Mouse (Mus musculus) gastrocnemius, postnatal 10 days (tissue): ENCODE results near the gene Phf2. TPM values are rescaled to one million over a fixed set of nuclear protein-coding genes. Genes with fewer than 3 reads are reported as not detected.

Experiments used
- DNase-seq: peaks from one replicate; pipeline ENCODE4 v3.0.0; 2021; ENCODE audit warnings: mixed read lengths
- total RNA-seq, 2 experiments: library from RNA; stranded (reverse); gene quantifications; 2 replicates each; pipeline ENCODE4 v1.2.3; 2021

Phf2 gene
- total RNA-seq, 2 experiments from 2014 or later = 26.8 to 30.3 TPM

DNA sequence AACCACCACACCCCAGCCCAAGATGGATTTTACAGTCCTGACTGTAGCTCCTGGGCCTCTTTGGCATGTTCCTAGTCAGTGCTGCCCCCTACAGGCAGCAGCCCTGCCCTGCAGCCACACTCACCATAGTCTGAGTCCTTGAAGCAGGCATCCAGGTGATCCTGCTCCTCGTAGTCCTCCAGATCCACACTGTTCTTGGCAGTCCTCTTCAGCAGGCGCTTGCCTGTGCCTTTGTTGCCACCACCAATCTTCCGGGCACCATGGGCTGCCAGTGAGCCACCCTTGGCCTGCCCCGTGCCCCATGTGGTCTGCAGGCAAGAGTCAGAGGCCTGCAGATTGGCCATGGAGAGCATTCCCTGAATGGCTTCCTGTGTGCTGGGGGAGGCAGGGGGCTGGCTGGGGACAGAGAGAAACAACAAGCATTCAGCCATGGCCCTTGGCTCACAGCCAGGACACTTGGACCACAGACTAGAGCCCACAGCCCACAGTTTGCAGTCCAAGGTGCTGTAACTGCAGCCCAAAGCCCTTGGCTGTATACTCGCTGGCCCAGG, 63.4 kb downstream of the Phf2 start:
- peak; percentile 66 for DNase-seq

DNA sequence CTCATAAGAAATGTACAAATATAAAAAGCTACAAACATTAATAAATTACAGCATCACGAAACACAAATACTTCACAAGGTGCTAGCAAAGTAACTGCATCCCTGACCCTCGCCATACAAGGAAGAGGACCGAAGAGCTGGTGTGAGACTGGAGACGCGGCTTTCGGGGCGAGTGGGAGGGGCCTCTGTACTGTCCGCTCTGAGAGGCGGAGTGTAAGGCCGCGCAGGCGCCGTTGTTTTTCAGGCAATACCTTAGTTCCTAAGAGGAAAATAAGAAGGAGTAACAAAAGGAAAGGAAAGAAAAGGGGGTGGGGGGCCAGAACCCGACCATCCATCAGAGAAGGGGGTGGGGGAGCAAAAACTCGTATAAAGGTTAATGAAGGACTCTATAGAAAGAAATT, 68.7 kb downstream of the Phf2 start:
- no peak for DNase-seq

DNA sequence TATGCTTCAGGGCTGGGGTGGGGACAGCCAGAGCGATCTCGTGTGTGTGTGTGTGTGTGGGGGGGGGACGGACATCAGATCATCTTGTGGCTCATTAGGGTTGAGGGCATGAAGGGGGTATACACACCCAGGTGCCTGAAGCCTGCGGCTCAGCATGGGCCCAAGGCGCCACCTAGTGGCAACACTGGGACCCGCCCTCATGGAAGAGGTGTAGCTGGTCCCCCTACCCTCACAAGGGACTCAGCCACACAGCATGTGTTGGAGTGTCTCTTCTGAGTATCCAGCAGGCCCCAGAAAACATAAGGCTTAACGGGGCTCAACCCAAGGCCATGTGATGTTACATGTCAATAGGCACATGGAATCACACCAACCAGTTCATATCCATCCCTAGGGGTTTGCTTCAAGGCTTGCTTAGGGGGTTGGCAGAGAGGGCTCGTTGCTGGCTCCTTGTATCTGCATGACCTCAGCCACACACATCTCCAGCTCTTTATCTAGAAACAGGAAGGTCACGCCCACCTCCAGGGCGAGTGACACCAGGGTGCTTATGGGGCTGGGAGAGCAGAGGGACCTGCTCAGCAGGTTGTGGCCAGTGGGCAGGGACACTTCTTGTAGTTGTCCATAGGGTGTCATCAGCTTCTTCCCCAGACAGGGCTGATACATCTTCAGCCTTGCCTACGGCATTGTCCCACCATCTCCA, 69.9 kb downstream of the Phf2 start:
- DNase-seq = peak; percentile 84

DNA sequence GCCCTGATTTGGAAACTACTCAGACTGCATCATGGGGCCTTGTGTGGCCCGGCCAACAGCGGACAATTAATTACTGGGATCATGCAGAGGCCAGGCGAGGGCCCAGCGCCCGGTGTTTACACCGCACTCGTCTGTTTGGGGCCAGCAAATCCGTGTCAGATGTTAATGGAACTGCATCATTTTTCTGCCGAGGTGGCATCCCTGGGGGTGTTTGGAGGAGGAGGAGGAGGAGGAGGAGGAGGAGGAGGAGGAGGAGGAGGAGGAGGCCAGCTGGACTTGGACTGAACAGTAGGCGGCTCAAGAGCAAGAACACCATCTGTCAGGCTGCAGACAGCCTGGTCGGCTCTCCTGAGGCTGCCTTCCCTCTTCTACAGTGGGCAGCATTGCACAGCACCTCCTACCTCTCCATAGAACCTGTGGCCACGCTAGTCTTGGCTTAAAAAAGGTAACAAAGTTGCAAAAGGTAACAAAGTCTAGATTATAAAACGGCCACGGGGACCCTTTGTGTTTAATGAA, 72.6 kb downstream of the Phf2 start:
- no peak for DNase-seq

DNA sequence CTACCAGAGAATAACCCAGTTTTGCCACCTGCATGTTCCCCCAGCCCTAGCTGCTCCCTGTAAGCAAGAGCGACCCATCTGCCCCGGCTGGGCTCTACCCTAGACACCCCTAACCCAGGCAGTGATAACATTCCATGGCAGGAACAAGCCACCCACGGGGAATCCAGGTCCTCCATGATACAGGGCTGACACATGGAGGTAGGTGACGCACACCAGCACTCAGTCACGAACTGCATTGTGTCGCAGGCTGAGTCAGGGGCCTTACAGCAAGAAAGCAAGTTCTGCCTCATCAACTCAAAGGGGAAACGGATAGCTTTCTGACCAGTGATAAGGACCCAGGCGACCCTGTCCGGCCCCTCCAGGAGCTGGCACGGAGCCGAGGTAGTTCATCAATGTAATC, 74.0 kb downstream of the Phf2 start:
- no peak for DNase-seq

DNA sequence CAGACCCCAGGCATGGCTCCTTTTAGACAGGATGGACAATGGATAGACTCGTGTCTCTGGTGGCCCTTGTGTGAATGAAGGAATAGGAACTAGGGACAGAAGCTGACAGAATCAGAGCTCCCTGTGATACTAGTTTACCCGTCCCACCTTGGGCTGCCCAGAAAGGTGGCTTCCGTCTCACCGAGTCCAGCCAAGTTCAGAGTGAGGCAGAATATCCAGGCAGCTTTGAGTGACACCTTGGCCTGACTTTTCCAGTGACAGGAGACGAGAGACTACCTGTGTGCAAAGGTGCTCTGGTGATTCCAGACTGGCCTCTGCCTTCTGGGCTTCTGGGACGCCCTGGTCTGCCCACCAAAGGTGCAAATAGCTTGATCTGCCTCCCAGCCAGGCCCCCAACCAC, 75.2 kb downstream of the Phf2 start:
- no peak for DNase-seq

DNA sequence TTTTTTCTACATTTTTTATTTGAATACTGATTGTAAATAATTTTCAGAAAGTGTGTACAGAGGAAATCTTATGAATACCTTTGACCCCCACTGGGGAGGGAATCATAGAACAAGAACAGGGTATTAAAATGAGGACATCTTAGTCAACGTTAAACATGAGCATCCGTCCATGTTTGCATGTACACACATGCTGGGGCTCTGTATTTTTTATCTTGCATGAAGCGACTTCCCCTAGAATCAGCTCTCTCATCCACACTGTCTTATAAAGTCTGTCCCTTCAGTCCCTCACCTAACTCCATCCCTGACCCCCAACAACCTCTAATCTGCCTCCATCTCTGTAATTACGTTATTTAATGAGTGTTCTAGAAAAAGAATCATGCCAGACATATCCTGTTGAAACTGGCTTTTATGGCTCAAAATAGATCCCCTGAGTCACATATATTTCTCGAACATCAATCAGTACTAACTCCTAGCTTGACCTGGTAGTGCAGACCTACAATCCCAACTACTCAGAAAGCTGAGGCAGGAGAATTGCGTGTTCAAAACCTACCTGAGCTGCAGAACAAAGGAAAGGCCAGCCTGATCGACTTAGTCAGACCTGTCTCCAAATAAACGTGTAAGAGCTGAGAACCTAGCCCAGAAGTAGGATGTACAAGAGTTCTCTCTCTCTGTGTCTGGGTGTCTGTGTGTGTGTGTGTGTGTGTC, 86.2 kb downstream of the Phf2 start:
- no peak for DNase-seq

DNA sequence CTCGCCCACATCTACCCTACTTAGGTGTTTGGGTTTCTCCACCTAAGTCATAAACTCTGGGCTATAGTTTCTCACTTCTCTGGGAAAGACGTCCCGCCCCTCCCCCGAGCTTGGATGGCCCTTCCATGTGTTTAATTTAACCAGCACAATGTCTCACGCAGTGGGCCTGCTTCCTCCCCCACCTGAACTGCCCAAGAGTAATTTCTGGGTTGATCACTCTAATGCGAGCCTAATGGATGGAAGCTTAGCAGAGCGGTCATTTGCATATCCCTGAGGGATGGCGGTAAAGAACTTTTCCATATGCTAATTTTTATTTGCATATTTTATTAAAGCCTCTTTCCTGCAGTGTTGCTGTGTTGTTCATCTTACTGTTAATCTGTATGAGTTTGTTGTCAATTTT, 86.8 kb downstream of the Phf2 start:
- no peak for DNase-seq

DNA sequence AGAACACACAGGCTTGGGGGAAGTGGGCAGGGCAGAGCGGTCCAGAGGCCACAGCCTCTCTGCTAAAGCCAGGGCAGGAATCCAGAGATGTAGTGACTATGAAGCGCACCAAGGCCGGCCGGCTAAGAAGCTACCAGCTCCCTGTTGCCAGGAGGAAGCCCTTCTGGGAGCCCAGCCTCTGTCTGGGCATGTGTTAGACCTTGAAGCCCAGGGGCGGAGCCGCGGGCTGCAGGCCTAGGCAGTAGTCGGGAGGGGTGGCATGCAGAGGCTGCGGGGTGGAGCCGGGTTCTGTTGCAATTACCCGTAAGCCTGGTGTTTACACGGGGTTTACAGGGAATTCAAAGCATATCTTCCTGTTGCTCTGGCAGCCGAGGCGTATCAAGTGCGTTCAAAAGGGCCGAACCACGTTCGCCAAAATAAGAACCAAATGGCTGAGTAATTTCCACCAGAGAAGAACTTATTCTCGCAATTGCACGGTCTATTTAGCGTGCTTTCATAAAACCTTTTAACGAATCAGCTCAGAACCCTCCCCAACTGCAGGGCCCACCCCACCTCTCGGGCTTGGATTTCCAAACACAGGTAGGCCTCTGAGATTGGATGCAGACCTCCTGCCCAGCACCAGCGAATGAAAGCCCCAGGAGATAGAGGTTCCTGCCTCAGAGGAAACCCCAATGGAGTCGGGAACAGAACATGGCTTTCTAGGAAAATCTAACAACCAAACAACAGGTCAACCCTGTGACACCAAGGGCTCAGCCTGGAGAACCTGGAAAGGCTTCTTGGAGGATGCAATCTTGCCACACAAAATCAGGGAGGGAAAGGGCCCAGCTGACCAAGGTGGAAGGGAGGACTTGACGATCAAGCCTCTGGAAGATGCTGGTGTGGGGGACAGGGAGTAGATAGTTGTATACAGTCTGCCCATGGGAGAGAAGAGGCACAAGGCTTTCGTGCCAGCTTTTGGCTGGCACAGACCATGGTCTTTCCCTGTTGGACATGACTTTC, 87.9 kb downstream of the Phf2 start:
- peak; percentile 48 for DNase-seq

DNA sequence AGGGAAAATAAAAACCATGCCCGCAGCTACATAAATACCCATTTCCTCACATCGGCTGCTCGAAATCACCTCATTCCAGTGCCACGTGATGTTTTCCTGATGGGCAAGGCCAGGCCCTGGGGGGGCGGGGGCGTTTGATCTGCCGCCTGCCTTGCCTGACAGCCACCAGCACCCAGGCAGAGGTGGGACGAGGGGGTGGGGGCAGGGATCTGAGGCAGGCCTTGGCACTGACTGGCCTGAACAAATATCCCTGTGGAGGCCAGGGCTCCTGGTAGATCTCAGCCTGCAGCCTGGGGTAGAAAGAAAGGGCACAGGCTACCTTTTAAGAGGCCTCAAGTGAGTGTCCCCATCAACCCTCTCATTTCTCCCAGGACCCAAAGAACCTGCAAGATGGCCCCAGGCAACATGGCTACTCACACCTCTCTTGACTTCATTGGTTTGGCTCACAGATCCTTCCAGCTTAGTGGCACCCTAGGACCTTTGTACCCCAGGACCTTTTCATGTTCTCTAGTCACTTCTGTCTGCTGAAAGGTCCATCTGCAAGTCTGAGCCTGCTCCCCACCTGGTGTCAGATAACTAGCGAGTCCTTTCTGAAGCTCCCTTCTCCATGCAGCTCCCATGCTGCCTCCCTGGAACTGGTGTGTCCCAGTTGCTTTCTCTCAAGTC, 90.4 kb downstream of the Phf2 start:
- DNase-seq = no peak

DNA sequence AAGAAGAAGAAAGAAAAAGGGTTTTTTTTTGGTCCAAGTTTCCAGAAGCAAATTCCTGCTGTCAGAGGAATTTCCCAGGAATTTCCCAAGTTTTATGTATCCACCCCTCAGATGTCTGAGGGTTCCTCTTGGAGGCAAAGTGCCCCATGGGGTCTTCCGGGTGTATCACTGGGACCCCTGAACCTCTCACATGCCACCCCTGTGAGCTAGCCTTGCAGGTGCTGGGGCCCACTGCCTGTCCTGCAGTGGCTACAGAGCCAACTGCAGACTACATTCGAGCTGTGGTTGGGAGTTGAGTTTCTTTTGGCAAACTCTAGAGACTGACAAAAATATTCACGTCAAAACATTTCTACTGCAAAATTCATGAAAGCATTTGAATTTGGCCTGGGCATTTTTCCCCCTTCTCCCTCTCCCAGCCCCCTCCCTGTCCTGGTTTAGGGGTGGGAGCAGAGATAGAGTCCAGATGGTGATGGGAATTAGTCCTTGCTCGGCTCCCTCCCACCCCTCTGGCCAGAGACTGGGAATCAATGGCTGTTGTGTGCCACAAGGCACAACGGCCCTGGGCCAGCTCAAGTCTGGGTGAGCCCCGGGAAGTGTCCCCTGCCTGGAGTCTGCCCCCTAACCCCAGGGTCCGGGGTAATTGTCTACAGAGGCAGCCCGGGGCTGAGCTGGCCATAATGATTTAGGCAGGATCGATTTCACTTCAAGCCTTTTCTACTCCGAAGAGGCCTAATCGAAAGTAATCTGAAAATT, 91.2 kb downstream of the Phf2 start:
- peak; percentile 14 for DNase-seq

DNA sequence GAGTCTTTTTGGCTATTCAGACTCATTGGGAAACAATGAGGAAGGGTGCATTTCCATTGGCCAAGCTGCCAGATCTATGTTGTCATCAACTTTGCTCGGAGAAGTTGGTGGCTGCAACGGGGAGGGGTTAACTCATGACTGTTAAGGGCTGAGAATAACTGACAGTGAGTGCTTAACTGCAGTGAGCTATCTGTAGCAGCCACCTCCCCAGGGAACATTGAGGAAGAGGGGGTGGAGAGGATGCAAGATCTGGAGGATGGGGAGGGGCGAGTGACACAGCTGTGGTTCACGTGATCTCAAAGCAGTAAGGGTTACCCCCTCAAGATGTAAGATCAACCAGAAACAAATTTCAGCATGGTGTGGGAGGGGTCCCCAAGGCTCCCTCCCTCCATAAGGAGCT, 92.8 kb downstream of the Phf2 start:
- no peak for DNase-seq

DNA sequence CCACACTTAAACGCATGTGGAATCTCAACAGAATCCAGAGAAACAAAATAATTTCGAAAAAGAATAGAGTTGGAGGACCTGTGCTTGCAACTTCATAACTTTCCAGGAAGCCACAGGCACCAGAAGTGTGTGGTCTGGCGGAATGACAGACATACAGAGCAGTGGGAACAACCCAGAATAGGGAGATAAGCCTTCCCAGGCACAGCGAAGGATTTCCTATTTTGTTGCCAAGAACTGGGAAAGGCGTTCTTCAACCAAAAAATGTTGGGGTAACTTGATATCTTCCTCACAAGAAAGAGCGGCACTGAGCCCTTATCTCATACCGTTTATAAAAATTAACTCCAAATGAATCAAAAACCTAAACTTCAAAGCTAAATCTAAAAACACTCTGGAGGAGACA, 96.4 kb downstream of the Phf2 start:
- no peak for DNase-seq

DNA sequence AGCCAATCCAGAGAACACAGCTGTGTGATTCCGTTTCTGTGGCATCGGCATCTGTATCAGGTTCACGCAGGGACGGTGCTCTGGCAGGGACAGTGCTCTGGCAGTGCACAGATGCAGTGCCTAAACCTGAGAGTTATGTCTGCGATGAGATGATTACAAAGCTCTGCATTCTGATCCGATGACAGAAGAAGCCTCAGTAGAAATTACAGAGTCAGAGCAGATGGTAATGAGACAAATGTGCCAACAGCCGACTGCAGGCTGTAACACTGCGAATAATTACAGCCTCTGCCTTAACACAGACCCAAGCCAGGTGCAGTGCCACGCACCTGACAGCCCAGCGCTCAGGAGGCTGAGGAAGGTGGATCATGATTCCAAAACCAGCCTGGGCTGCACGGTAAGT, 102.8 kb downstream of the Phf2 start:
- no peak for DNase-seq

DNA sequence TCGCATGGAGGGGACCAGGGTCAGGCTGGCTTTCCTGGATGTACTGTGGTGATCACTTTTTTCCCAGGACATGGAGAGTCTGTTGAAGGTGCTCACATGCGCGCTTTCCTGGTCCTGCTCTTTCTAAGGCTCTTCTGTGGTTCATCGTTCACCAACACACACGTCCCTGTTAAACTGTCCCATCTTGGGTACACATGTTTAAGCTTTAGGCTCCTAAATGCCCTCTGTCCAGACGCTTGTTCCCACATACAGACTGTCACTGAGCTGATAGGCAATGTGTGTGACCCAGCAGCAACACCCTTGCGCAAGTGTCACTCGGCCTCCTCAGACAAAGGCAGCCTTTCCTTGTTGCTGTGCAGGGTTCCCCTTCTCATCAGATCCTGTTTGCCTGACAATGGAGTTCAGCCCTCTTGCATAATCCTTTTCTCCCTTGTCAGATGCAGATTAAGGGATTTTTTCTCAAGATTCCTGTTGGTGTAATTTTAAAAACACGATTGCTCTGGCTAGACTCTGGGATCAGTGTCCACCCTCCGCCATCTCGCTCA, 107.1 kb downstream of the Phf2 start:
- no peak for DNase-seq

DNA sequence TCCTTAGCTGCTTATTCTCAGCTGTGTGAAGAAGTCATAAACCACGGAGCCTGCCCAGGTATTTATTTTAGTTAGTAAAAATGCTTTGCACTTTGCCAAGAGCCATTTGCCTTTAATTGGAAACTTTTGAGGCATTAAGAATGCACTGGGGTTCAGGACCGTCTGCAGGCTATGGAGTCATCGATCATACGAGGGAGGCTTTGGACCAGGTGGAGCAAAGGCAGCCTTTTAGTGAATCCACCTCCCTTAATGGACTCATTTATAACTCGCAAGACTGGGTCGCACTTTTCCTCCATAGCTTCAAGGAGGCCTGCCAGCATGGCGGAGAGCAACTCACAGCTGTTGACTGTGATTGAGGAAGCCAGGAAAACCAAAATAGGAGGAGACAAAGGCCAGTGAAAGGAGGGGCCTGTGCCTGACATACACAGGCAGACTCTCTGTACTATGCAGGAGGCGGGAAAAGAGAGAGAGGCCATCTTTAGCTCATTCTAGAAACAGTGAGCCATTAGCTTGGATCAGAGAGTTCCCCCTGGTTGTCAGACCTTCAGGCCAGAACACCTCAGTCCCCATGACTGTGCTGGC, 110.0 kb downstream of the Phf2 start:
- DNase-seq = no peak

DNA sequence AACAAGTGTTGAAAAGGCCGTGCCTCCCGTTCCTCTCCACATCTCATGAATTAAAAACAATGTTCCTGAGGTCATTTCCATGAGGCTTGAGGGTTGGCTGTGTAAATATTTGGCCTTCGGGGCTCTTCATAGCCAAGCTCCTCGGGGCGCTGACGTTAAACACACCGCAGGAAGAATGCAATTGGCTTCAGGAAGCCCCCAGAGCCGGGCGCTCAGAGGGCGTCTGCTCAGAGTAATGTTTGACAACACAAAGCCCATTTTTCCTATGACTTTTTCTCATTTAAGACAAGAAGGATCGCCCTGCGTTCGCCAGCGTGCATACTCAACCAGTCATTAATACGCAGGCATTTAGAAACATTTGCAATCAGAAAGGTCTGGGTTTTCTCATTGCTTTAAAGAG, 114.2 kb downstream of the Phf2 start:
- DNase-seq = no peak
